Comparison of ENCODE assay signal across 12 mouse cellular contexts in the genomic region with DNA sequence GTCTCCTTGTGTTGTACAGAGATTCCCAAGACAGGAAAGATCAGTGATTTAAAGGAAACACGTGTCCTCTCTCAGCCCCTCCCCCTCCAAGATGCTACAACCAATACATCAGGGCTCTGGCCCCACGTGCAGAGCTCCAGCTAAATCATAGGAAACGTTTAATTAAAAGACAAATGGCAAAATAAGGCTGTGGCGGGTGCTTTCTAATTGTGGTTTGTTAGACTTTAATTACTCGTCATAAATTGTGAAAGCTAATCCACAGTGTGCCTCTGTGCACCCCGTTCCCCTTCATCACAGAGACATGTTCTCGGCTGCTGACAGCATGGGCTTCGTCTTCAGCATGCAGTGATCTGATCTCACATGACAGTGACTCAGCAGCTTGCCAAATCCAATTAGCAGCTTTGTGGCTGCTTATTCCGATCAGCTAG.
DNase-seq lines count a peak whose midpoint lies in the region; ATAC-seq and TF ChIP-seq lines count a peak whose summit lies in the region.
"Had no signal": no experiment of that assay in that cellular context is flagged by ENCODE, and none has a peak within 500 bp of the region (broad histone marks: within the 10 kb centered on the region; RNA-seq: fewer than 3 reads in every experiment).

No protein-coding gene starts in this region.

- no peak overlapping the region for H3K4me3 ChIP-seq in hindbrain, embryonic 15.5 days
- no peak overlapping the region for H3K4me3 ChIP-seq in midbrain, postnatal 0 days (ENCODE audit: low read depth, low read length)
- H3K4me3 ChIP-seq: embryonic facial prominence, embryonic 15.5 days; heart, embryonic 10.5 days; left cerebral cortex, adult 2 months had no signal

- H3K36me3 ChIP-seq in hindbrain, embryonic 15.5 days = no peaks in the 10 kb centered on the region
- no peaks in the 10 kb centered on the region for H3K36me3 ChIP-seq in midbrain, postnatal 0 days (ENCODE audit: insufficient read depth, low read length)
- H3K36me3 ChIP-seq: embryonic facial prominence, embryonic 15.5 days; heart, embryonic 10.5 days had no signal

- DNase-seq in layer of hippocampus, adult 11-12 months (ENCODE audit: low spot score) = peak; percentile 44
- DNase-seq in layer of hippocampus, postnatal 25 days (ENCODE audit: extremely low spot score in 1 of 2, low spot score in 1 of 2) = no peak
- peak; percentile 29 for DNase-seq in embryo, embryonic 11 days
- DNase-seq in midbrain, postnatal 0 days (ENCODE audit: low spot score) = peak; percentile 90
- DNase-seq in gastrocnemius, adult 8-10 months (ENCODE audit: low spot score in 2 of 2) = no peak
- no peak for DNase-seq in left cerebral cortex, adult 8-10 months (ENCODE audit: low spot score in 2 of 2)
- DNase-seq in thymus, postnatal 25 days = no peak
- DNase-seq: lung, postnatal 36 days had no signal

- ATAC-seq in hindbrain, embryonic 15.5 days (ENCODE audit: low FRiP score, low read depth) = peak; percentile 90
- ATAC-seq in midbrain, postnatal 0 days (ENCODE audit: low FRiP score) = peak; percentile 87

- peak overlapping the region; percentile 30; the same call in 1 of the 2 replicates for H3K27ac ChIP-seq in hindbrain, embryonic 15.5 days (replicated peaks)
- no peak overlapping the region for H3K27ac ChIP-seq in midbrain, postnatal 0 days (ENCODE audit: low read depth, low read length)
- H3K27ac ChIP-seq: embryonic facial prominence, embryonic 15.5 days; heart, embryonic 10.5 days; left cerebral cortex, adult 2 months had no signal

- no peaks in the 10 kb centered on the region for H3K27me3 ChIP-seq in hindbrain, embryonic 15.5 days
- no peaks in the 10 kb centered on the region for H3K27me3 ChIP-seq in midbrain, postnatal 0 days (ENCODE audit: insufficient read depth, low read length)
- H3K27me3 ChIP-seq: embryonic facial prominence, embryonic 15.5 days had no signal

- H3K4me2 ChIP-seq in hindbrain, embryonic 15.5 days = peak overlapping the region; percentile 29
- H3K4me2 ChIP-seq in midbrain, postnatal 0 days (ENCODE audit: low read depth, low read length, poor library complexity, severe bottlenecking) = 0 out of 2 replicates have a peak overlapping the region, but pooled peaks have one; percentile 0
- H3K4me2 ChIP-seq: embryonic facial prominence, embryonic 15.5 days had no signal

- peaks cover 11% of the 10 kb centered on the region; the same call in 1 of the 2 replicates for H3K4me1 ChIP-seq in hindbrain, embryonic 15.5 days (replicated peaks)
- no peaks in the 10 kb centered on the region for H3K4me1 ChIP-seq in midbrain, postnatal 0 days (ENCODE audit: insufficient read depth, low read length)
- H3K4me1 ChIP-seq: embryonic facial prominence, embryonic 15.5 days had no signal

- H3K9ac ChIP-seq in hindbrain, embryonic 15.5 days = no peak overlapping the region
- H3K9ac ChIP-seq in midbrain, postnatal 0 days (replicated peaks; ENCODE audit: low read length, poor library complexity, severe bottlenecking) = no peak overlapping the region
- H3K9ac ChIP-seq: embryonic facial prominence, embryonic 15.5 days had no signal

- H3K9me3 ChIP-seq in hindbrain, embryonic 15.5 days = no peaks in the 10 kb centered on the region
- no peaks in the 10 kb centered on the region for H3K9me3 ChIP-seq in midbrain, postnatal 0 days (ENCODE audit: low read length)
- H3K9me3 ChIP-seq: embryonic facial prominence, embryonic 15.5 days; heart, embryonic 10.5 days had no signal

- WGBS in hindbrain, embryonic 15.5 days = 28% methylated on average over 9 of the region's 9 CpGs
- 18% methylated on average over 9 of the region's 9 CpGs for WGBS in midbrain, postnatal 0 days

- TF ChIP-seq CTCF in midbrain, postnatal 0 days (IDR thresholded peaks at IDR 0.05) = no peak

Comparison
In these comparisons a context has a peak if more than half of its experiments do, and no peak if none do; other contexts are left out.
1. DNase-seq: peak in layer of hippocampus, adult 11-12 months (single experiment), embryo, embryonic 11 days (single experiment) and midbrain, postnatal 0 days (single experiment); none in layer of hippocampus, postnatal 25 days (0 of 2), gastrocnemius, adult 8-10 months (0 of 2), left cerebral cortex, adult 8-10 months (0 of 2) and thymus, postnatal 25 days (single experiment).